Mouse (Mus musculus): ENCODE results near the gene Asic3. TPM values are rescaled to one million over a fixed set of nuclear protein-coding genes. Genes with fewer than 3 reads are reported as not detected.
"Not testable (repeated sequence)": the region's sequence is repeated elsewhere in the genome, so short reads cannot be mapped to it uniquely, and the experiment has no call there.

Gene Asic3
- polyA plus RNA-seq, 3 experiments from 2014 or later: not detected

DNA sequence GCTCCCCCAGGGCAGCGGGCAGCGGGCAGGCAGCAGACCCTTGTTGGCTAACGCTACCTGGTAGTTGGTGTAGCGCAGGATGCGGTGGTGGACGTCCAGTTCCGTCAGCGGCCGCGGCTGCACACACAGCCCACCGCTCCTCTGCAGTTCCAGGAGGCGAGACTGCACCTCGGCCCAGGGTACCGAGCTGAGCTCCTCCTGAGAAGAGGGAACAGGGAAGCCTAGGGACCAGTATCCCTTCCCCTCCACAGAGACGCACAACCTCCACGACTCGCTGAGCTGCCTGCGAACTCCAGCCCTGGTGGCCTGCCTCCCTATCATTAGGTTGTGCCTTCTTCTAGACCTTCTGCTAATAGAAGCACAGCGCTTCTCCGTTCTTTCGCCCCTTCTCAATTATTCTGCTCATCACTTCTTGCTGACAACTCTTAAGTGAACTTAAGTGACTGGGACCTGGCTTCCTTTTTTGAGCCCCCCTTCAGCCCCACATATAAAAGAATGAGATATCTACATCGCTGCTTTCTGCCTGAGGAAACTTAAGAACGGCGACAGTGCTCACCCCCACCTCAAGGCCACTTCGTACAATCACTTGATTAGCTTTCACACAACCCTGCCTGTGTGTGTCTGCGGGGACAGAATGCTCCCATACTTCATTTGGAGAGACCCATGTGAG lies 24.8 kb upstream of the Asic3 start:
- ATAC-seq: no peak

DNA sequence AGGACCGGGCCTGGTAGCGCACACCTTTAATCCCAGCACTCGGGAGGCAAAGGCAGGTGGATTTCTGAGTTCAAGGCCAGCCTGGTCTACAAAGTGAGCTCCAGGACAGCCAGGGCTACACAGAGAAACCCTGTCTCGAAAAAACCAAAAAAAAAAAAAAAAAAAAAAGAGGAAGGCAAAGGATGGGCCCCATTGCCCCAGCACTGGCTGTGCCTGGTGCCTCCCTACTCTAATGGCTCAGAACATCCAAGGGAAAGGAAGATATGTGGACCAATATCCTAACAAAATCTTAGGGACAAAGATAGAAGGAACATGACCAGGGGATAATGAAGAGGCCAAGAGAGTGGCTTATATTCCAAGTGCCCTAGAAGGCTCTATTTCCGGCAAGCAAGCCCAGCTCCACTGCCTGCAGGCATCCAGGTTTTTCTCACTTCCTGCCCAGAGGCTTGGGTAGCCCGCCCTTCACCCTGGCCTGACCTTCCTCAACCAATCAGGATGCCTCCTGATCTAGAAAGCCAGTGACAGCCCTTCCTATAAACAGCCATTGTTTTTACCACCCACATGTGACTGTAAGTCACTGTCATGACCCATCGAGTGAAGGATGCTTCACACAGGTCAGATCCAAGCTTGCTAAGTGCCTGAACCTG lies 24.1 kb upstream of the Asic3 start:
- ATAC-seq: peak; percentile 42

DNA sequence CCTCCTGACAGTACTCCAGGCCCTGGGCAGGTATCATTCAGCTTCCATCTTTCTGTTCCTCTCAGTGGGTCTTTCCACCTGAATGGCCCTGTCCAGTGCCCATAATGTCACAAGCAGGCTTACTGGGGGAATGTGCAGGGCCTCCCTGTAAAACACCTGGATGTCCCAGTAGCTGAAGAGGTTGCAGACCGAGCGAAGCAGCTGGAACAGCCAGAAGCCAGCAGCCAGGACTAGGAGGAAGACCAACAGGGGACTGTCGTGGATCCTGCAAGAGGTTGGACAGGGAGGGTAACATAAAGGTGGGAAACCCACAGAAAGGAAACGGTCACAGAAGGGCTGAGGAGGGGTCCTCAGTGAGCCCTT lies 23.6 kb upstream of the Asic3 start:
- ATAC-seq: no peak

- no peak for ATAC-seq
Observed at GRCm38 (mm10) chr5:24391864-24392263, 21.3 kb upstream of the Asic3 start, which contains the start of gene Atg9b. TSS of gene Atg9b (minus strand) at chr5:24392143.

GRCm38 (mm10) chr5:24392724-24393123 lies 20.5 kb upstream of the Asic3 start:
- ATAC-seq: no peak

- ATAC-seq: peak; percentile 58
Observed at GRCm38 (mm10) chr5:24393392-24393997, 19.7 kb upstream of the Asic3 start, which contains the start of gene Abcb8. TSS of gene Abcb8 (plus strand) at chr5:24393663.

DNA sequence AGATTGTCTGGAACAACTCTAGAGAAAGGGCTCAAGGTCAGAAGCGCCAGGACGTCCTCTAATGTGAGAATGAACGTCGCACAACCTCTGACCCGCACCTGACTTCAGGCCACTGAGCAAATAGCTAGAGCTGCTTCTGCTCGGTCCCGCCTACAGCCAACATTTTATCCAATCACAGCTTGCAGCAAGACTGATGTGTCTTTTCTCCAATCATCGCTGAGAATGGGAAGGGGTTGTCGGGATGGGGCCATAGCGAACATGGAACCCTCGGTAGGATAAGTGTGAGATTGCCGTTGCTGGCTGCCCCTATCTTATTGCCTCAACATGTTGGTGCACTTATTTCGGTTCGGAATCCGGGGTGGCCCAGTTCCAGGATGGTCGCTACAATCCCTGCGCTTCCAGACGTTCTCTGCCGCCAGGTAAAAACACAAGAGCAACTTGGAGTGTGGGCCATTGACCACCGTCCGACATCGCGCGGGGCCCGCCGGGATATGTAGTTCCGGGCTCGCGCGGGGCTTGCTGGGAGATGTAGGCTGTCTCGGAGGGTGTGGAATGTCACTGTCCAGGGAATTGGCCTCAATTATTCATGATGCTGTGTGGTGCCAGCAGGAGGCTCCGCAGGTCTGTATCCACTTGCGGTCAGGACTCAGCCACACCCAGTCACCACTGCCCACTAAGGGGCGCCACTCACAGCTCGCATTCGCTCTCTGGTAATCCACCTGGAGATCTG lies 18.9 kb upstream of the Asic3 start:
- ATAC-seq: peak; percentile 86

GRCm38 (mm10) chr5:24396254-24396653 lies 16.9 kb upstream of the Asic3 start:
- not testable (repeated sequence) for ATAC-seq

DNA sequence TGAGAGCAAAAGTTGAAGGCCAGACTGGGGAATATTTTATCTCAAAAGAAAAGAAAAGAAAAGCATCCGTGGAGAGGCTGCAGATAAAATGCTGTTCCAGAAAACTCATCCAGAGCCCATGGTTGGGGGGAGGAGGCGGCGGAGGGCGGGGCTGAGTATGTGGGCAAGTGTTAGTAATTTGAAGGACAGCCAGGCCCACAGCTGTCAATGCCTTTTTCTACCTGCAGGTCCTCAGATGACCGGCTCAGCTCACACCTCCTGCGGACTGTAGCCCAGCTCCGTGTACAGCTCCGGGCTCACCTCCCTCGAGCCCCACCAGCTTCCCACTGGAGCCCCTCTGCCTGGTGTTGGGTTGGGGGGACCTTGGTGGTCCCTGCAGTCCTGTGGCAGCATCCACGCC lies 13.5 kb upstream of the Asic3 start:
- no peak for ATAC-seq

GRCm38 (mm10) chr5:24400362-24400761 lies 12.8 kb upstream of the Asic3 start:
- ATAC-seq: no peak

DNA sequence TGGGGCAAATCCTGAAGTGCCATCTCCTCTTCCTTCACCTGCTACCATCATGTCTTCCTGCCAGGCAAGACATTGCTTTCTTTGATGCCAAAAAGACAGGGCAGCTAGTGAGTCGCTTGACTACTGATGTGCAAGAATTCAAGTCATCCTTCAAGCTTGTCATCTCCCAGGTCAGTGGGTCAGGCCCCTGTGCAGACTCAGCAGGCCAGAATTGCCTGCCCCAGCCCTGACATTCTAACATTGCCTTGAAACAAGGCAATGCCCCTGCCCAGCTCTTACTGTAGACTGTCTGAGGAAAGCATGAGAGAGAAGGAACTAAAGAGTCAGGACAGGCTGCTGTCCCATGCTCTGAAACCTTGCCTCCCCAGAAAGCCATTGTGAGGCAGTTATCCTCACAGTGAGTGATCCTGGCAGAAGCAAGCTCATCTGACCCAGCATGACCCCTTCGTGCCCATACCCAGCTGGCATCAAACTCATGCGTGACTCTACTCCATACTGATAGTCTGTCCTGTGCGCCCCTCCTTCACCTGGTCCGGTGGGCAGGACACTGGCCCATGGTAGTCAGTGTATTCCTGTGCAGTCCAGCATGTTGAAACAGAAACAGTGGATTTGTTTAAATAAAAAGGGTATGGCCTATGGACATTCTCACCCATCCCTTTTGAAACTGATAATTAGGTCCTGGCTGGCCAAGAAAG lies 12.1 kb upstream of the Asic3 start:
- ATAC-seq: no peak

GRCm38 (mm10) chr5:24401969-24402368 lies 11.2 kb upstream of the Asic3 start:
- ATAC-seq: no peak

DNA sequence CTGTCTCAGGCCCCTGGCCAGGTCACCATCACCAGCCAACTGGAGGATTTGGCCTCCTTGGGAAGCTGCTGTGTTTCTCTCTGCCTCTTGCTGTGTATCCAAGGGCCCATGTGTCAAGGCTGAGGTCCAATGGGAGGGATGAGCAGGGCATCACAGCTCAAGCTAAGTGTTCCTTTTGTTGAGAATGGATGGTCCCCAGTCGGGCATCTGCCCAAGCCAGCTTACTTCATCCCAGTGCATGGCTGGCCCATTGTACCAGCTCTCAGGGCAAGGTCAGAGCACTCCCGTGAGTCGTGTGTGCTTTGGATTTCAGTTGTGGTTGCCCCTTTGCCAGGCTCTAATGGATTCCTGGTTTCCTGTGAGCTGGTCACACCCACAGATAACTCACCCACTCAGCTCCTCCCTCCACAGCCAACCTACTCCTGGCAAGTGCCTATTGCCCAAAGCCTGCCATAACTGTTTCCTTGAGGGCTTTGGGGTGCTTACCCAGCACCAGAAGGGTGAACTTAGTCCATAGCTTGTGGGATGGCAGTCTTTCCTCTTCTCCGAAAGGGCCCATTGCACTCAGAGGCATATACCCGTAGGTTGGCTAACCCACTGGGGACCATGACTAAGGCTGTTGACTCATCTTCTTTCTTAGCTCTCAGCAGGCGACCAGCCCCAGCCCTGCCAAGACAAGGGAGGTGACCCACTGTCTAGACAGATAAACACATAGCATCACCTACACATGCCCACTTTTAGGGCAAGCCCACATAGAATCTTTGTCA lies 8.4 kb upstream of the Asic3 start:
- ATAC-seq: no peak

DNA sequence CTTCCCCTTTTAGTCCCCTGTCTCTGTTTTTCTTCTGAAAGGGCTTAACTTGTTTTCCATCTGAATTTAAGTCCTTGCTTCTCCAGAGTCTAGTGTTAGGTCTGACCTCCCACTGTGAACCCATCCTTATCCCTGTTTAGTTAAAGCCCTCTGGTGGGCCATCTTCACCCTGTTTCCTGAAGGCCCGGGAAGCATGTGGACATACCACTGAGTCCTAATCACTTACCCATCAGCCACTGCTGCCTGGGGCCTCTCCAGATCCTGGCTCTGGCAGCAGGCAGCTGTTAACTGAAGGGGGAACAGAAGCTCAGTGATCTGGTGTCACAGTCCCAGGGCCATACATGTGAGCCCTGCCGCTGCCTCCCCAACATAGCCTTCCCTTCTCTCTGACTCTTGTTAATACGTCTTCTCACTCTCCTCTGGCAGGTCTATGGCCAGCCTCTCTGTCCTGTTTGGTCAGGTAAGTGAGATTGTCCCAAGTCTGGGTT lies 7.8 kb upstream of the Asic3 start:
- no peak for ATAC-seq

- ATAC-seq: no peak
Observed at GRCm38 (mm10) chr5:24408651-24409050, 4.5 kb upstream of the Asic3 start.

DNA sequence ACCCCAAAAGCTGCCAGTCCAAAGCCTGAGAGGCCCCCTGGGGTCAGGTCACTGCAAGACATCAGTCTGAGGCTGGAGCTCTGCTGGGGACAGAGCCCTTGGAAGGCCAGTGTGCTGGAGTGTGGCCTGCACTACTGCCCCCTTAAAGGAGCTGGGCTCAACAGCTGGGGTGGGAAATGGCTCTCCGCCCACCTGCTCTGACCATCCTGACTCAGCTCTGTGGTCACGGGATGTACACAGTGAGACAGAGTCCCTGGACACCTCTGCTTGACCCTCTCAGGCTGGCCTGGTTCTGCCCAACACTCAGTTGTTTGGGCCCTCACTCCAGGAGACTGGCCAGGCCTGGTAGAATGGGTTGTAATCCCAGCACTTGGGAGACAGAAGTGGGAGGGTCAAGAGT lies 3.7 kb upstream of the Asic3 start:
- no peak for ATAC-seq

DNA sequence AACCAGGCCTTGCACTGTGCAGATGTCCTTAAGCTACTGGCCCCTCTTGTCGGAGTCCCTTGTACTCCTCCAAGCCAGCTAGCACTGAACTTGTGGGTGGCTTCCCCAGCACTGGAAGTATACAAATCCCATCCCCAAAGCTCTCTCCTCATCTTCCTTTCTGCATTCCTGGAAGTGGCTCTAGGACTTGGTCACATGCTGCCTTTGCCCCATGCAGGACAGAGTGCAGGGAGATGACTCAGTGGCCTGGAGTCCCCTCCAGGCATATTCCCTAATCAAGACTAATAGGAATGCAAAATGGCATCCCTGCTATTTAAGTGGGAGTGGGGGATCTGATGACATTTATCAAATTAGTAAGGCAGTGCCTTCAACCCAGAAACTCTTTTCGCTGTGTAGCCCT lies 1.1 kb upstream of the Asic3 start:
- no peak for ATAC-seq

DNA sequence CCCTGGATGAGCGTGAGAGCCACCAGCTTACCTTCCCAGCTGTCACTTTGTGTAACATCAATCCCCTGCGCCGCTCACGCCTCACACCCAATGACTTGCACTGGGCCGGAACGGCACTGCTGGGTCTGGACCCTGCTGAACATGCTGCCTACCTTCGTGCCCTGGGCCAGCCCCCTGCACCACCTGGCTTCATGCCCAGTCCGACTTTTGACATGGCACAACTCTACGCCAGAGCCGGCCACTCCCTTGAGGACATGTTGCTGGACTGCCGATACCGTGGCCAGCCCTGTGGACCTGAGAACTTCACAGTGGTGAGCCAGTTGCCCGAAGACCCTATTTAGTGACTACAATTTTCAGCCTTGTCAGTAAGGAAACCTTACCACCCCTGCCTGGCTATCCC lies 746 bp downstream of the Asic3 start:
- no peak for ATAC-seq

- ATAC-seq: peak; percentile 89
Observed at GRCm38 (mm10) chr5:24416222-24416736, 3.1 kb downstream of the Asic3 start.

DNA sequence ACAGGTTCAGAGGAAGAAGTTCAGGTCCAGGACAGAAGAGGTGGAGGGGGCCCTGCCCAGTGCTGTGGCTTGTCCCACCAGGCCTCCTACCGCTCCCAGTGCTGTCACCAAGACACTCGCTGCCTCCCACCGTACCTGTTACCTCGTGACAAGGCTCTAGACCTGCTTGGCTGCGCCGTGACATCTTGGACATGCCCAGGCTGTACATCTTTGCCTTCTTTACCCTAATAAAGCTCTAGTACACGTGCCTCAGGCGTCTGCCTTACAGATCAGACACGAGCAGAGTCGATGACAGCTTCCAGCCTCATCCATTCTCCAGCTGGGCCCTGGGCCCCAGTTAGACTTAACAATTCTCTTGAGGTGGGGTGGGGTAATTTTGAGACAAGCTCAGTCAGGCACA lies 4.4 kb downstream of the Asic3 start:
- no peak for ATAC-seq

DNA sequence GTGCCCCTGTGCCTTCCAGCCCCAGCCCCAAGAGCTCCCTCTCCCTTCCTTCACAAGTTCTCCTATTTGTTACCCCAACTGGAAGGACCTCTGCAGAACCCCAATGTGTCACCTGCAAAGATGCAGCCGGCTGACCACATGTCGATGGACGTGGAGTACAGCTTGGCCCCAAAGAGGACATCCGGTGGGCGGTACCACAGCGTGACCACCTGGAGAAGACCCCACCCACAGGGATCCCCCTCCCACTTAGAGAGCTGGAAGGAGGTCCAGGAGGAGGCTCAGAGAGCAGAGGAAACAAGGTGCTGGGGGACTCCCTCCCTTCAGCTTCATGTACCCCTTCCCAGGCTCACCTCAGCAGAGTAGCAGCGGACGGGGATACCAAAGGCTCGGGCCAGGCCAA lies 7.2 kb downstream of the Asic3 start:
- no peak for ATAC-seq

Data from inflammation-experienced regulatory T-cells, adult 6 months (primary cell).